Mouse (Mus musculus) cortical plate, adult 2 months (tissue): ENCODE measurements at regions not wholly inside any gene's neighbourhood (a gene's known extent, or its start where the extent isn't known, plus 50 kb on each side); places are given as distances from the start of the nearest gene placed in this dataset.
A peak's percentile ranks its signal among the peaks of the same experiment; 100 is the strongest.

ENCODE experiments used
- H3K27ac ChIP-seq: fragments of 200-500 bp; 2 replicates; pipeline ENCODE4 v1.5.1; 2012; ENCODE audit warnings: low read length, control low read depth, inconsistent platforms; ENCODE audit not compliant: insufficient read depth
- H3K4me1 ChIP-seq: fragments of 200-500 bp; 2 replicates; pipeline ENCODE4 v1.6.1; 2011; ENCODE audit warnings: low read length; ENCODE audit not compliant: control insufficient read depth, insufficient read depth
- H3K4me3 ChIP-seq: fragments of 200-500 bp; 2 replicates; pipeline ENCODE4 v1.5.1; 2011; ENCODE audit warnings: mild to moderate bottlenecking, low read length, control low read depth; ENCODE audit not compliant: insufficient read depth
- CTCF ChIP-seq: fragments of 200-500 bp; IDR thresholded peaks from 2 replicates; pipeline ENCODE4 v1.5.1; 2011; ENCODE audit warnings: mild to moderate bottlenecking, control low read depth, low read length; ENCODE audit not compliant: insufficient read depth; ENCODE audit errors: extremely low read depth
- POLR2A ChIP-seq: fragments of 200-500 bp; IDR thresholded peaks from 2 replicates; pipeline ENCODE4 v1.6.1; 2011; ENCODE audit warnings: mild to moderate bottlenecking, low read length, control low read depth; ENCODE audit not compliant: insufficient read depth; ENCODE audit errors: extremely low read depth

GRCm38 (mm10) chr8:8114604-8115003, 546.4 kb downstream of the Efnb2 start:
- TF ChIP-seq POLR2A (no peak), CTCF (no peak)
- peaks cover 1% of the 10 kb centered on the region for H3K4me1 ChIP-seq
- H3K4me3 ChIP-seq = no peak overlapping the region
- no peak overlapping the region for H3K27ac ChIP-seq

DNA sequence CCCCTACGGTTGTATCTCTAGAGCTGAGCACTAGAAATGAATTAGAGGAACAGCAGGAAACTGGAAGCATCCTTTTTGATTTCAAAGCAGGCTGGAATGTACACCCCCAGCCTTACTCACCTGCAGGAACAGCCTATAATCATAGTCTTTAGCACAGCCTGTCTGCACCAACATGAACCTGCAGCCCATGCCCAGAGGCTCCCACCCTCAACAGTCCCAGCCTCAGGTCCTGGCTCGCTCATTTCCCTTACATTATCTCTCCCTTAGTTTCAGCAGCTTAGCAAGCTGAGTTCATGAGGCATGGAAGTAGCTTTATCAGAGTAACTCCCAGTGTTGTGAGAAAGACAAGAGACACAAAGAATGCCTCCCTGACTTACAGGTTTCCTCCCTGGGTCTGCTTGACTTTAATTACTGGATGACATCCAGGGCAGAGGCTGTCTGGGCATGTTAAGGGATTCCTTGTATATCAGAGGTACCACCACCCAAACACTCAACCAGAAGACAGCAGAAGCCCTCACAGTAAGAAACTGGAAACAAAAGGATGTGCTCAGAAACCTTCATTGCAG, 551.2 kb downstream of the Efnb2 start:
- Histone ChIP-seq H3K27ac (no peak overlapping the region), H3K4me3 (no peak overlapping the region), H3K4me1 (no peaks in the 10 kb centered on the region; the same call in 1 of the 2 replicates)
- TF ChIP-seq CTCF (no peak), POLR2A (no peak)

DNA sequence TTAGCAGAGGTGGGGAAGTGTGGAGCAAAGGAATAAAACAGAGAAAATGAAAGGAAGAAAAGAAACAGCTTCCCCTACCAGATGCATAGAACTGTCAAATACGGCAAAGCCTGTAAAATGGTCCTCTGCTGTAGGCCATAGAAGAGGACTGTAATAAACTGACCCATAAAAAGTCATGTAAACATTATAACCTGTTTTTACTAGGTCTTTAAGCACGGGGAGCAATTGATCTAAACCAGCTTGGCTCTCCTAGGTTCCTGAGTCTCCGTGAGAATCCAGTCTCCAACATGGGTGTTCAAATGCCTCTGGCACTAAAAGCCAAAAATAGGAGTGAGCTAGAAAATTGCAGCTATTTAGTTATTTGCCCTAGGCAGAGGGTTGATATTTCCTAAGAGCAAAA, 557.5 kb downstream of the Efnb2 start:
- H3K27ac ChIP-seq = no peak overlapping the region
- H3K4me3 ChIP-seq = no peak overlapping the region
- H3K4me1 ChIP-seq = no peaks in the 10 kb centered on the region
- no peak for TF ChIP-seq POLR2A
- TF ChIP-seq CTCF = no peak

GRCm38 (mm10) chr8:8102010-8102727, 558.9 kb downstream of the Efnb2 start:
- Histone ChIP-seq H3K4me1 (no peaks in the 10 kb centered on the region), H3K4me3 (no peak overlapping the region), H3K27ac (no peak overlapping the region)
- TF ChIP-seq CTCF = no peak

GRCm38 (mm10) chr8:8092551-8092950, 568.5 kb downstream of the Efnb2 start:
- Histone ChIP-seq H3K27ac (no peak overlapping the region), H3K4me3 (no peak overlapping the region), H3K4me1 (no peaks in the 10 kb centered on the region)
- TF ChIP-seq CTCF (no peak), POLR2A (no peak)

- Histone ChIP-seq H3K4me1 (peaks cover 2% of the 10 kb centered on the region; the same call in 1 of the 2 replicates), H3K27ac (peak overlapping the region; percentile 77; the same call in 1 of the 2 replicates), H3K4me3 (no peak overlapping the region)
- TF ChIP-seq POLR2A = no peak
- TF ChIP-seq CTCF = no peak
These were observed 576.4 kb downstream of the Efnb2 start for GRCm38 (mm10) chr8:8084652-8085051.

DNA sequence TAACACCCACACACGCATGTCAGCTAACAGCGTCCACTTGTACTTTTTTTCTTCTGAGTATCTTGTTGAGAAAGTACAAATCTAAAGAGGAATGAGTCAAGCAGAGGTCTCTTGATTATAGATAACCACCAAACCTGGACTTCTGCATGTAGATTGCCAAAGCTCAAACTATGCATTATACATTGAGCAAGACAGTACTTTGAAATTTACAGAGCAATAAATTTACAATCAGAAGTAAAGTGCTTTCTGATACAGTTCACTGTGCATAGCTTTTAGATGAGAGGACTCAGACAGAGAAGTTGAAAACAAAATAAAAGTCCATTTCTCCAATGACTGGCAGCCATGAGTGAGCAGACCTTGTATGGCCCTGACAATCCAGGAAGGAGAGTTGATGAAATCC, 597.0 kb downstream of the Efnb2 start:
- no peak overlapping the region for H3K27ac ChIP-seq
- no peak for TF ChIP-seq CTCF
- TF ChIP-seq POLR2A = no peak
- H3K4me3 ChIP-seq = no peak overlapping the region
- no peaks in the 10 kb centered on the region for H3K4me1 ChIP-seq

GRCm38 (mm10) chr8:8054224-8054916, 606.7 kb downstream of the Efnb2 start:
- H3K27ac ChIP-seq = no peak overlapping the region
- no peak overlapping the region for H3K4me3 ChIP-seq
- H3K4me1 ChIP-seq = peaks cover 2% of the 10 kb centered on the region; the same call in 1 of the 2 replicates
- TF ChIP-seq POLR2A (no peak), CTCF (no peak)

- Histone ChIP-seq H3K27ac (no peak overlapping the region), H3K4me3 (no peak overlapping the region), H3K4me1 (peaks cover 2% of the 10 kb centered on the region; the same call in 1 of the 2 replicates)
- TF ChIP-seq CTCF = no peak
- TF ChIP-seq POLR2A = no peak
These were observed 609.9 kb downstream of the Efnb2 start for GRCm38 (mm10) chr8:8051186-8051585.

DNA sequence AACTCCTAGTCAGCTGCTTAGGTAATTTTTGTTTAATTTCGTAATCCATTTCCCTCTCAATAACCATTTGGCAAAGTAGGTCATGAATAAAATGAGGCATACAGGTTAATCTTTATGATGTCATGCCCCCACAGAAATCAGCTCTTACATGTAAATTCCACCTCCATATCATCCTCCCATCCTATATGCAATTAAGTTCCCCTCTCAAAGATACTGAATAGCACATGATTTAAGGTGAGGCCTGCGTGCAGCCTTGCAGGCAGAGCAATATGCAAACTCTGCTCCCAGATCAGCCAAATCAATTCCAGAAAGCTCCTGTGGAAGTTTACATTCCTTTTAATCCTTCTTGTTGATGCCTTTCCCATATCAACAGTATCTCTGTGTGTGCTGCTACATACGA, 610.3 kb downstream of the Efnb2 start:
- TF ChIP-seq CTCF = no peak
- no peak for TF ChIP-seq POLR2A
- no peak overlapping the region for H3K4me3 ChIP-seq
- H3K4me1 ChIP-seq = peaks cover 2% of the 10 kb centered on the region; the same call in 1 of the 2 replicates
- no peak overlapping the region for H3K27ac ChIP-seq
